Mouse (Mus musculus): Measurements from ENCODE around the gene Ntf5.
A peak's percentile ranks its signal among the peaks of the same experiment; 100 is the strongest.
"Not testable (repeated sequence)": the region's sequence is repeated elsewhere in the genome, so short reads cannot be mapped to it uniquely, and the experiment has no call there.

Ntf5 gene

GRCm38 (mm10) chr7:45462325-45462724, 48.8 kb downstream of the Ntf5 start:
- DNase-seq (ENCODE audit: low spot score) = no peak

GRCm38 (mm10) chr7:45462868-45463267, 49.4 kb downstream of the Ntf5 start:
- DNase-seq (ENCODE audit: low spot score) = not testable (repeated sequence)

GRCm38 (mm10) chr7:45463987-45464778, 50.7 kb downstream of the Ntf5 start:
- no peak for DNase-seq (ENCODE audit: low spot score)

- no peak for DNase-seq (ENCODE audit: low spot score)
Measured at GRCm38 (mm10) chr7:45465112-45465511, 51.6 kb downstream of the Ntf5 start.

GRCm38 (mm10) chr7:45465549-45465948, 52.1 kb downstream of the Ntf5 start:
- DNase-seq (ENCODE audit: low spot score) = no peak

- DNase-seq (ENCODE audit: low spot score) = peak; percentile 90
Measured at GRCm38 (mm10) chr7:45466283-45467089, 53.0 kb downstream of the Ntf5 start, which contains the start of gene Bax. TSS of gene Bax (minus strand) at chr7:45466898.
